Mouse (Mus musculus): ENCODE data around the gene Slc30a7.

DNA sequence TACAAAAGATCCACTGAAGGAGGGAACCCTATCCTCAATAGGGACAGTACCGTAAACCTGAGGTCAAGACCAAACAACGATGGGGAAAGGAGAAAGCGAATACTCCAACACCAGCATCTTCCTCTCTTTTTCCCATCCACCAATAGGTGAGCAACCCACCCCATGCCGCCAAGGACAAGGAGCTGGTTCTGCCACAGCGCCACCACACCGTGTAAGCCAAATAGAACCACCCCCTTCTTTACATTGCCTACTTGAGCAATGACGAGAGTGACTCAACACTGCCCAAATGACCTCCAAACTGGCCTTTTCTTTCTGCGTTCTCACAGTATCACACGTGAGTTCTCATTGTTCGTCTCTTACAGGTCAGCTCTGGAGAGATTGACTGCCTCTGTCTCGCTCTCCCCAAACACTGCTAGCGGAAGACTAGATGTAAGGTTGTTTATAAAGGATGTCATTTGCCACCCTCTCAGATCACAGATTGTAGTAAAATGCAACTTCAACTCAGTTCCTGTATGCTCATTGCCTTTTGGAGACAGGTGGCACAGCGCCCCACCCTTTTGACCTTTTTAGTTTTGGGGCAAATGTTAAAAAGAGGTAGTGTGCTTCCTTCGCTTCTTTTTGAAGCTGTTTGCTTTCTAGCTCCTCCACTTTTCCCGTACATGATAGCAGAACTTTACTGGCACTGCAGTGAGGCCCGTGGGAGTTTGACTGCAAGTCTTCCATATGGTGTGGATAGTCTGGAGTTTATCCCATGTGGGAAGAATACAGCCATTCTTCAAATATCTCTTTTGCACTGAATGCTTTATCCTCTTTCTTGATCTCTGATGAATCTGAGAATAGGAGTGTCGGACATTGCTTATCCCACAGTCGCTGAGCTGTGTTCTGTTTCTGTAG, 73.7 kb downstream of the Slc30a7 start:
- TF ChIP-seq CTCF (IDR thresholded peaks at IDR 0.05; ENCODE audit: low read depth) (no peak), EP300 (IDR thresholded peaks at IDR 0.05; ENCODE audit: low read depth) (no peak)

Measured in heart, postnatal 0 days (tissue).